Mouse (Mus musculus): ENCODE data around the gene Kcna5.

GRCm38 (mm10) chr6:126500985-126501384, 34.2 kb downstream of the Kcna5 start:
- TF ChIP-seq CTCF (IDR thresholded peaks at IDR 0.05; ENCODE audit: extremely low read depth, insufficient read length, insufficient replicate concordance, low read depth, low read length) (no peak), POLR2A (IDR thresholded peaks at IDR 0.05; ENCODE audit: low read depth, low read length) (no peak)
